Mouse (Mus musculus) myocyte (in vitro differentiated cells): Measurements from ENCODE around the gene Rnf222.

ENCODE experiments used
- CEBPB ChIP-seq: IDR thresholded peaks from 2 replicates; pipeline ENCODE4 v1.6.1; 2011; ENCODE audit warnings: mild to moderate bottlenecking, moderate library complexity; ENCODE audit not compliant: poor library complexity, insufficient read depth, severe bottlenecking
- E2F4 ChIP-seq: IDR thresholded peaks from one replicate; pipeline ENCODE4 v1.6.1; 2011; ENCODE audit warnings: mild to moderate bottlenecking, control low read depth, moderate library complexity; ENCODE audit not compliant: insufficient read depth
- MAX ChIP-seq: IDR thresholded peaks from one replicate; pipeline ENCODE4 v1.6.1; 2011; ENCODE audit warnings: low read depth, mild to moderate bottlenecking, control low read depth
- MYOG ChIP-seq, 3 experiments: IDR thresholded peaks; one replicate each; pipeline ENCODE4 v1.6.1; 2011; ENCODE audit warnings: control low read depth in 2 of 3, low read depth in 2 of 3, mild to moderate bottlenecking in 2 of 3; ENCODE audit not compliant: insufficient read length in 2 of 3, control insufficient read depth in 1 of 3, insufficient read depth in 1 of 3
- POLR2A ChIP-seq: IDR thresholded peaks from one replicate; pipeline ENCODE4 v1.6.1; 2011; ENCODE audit warnings: low read depth, mild to moderate bottlenecking, control low read depth, moderate library complexity; ENCODE audit not compliant: insufficient read length
- POLR2AphosphoS2 ChIP-seq: IDR thresholded peaks from one replicate; pipeline ENCODE4 v1.6.1; 2011; ENCODE audit warnings: low read depth, control low read depth; ENCODE audit not compliant: insufficient read length
- REST ChIP-seq: IDR thresholded peaks from one replicate; pipeline ENCODE4 v1.6.1; 2011; ENCODE audit warnings: mild to moderate bottlenecking, control low read depth, moderate library complexity; ENCODE audit not compliant: insufficient read depth, insufficient read length
- TCF12 ChIP-seq: IDR thresholded peaks from one replicate; pipeline ENCODE4 v1.6.1; 2011; ENCODE audit warnings: mild to moderate bottlenecking, control low read depth; ENCODE audit not compliant: poor library complexity, insufficient read depth, severe bottlenecking
- TCF3 ChIP-seq: IDR thresholded peaks from one replicate; pipeline ENCODE4 v1.6.1; 2011; ENCODE audit warnings: low read depth, control low read depth; ENCODE audit not compliant: insufficient read length
- USF1 ChIP-seq: IDR thresholded peaks from one replicate; pipeline ENCODE4 v1.6.1; 2011; ENCODE audit warnings: low read depth, mild to moderate bottlenecking, control low read depth, moderate library complexity

- TF ChIP-seq E2F4 (no peak), MYOG (IDR thresholded peaks at IDR 0.05; ENCODE audit: control insufficient read depth in 1 of 3, insufficient read depth in 1 of 3, insufficient read length in 2 of 3, low read depth in 2 of 3) (no peak), POLR2A (no peak), TCF3 (no peak), CEBPB (no peak), MAX (no peak), USF1 (no peak), POLR2AphosphoS2 (no peak), TCF12 (no peak), REST (no peak)
These were observed 26.2 kb downstream of the Rnf222 start for GRCm38 (mm10) chr11:68914566-68914965.
